Mouse (Mus musculus) gonadal fat pad, adult 2 months (tissue): ENCODE data around the gene Mrps17. TPM values are rescaled to one million over a fixed set of nuclear protein-coding genes. Genes with fewer than 3 reads are reported as not detected.
"Not testable (repeated sequence)": the region's sequence is repeated elsewhere in the genome, so short reads cannot be mapped to it uniquely, and the experiment has no call there.

Experiments used
- DNase-seq: peaks from one replicate; pipeline ENCODE4 v3.0.0-alpha.2; 2012; ENCODE audit warnings: low read depth
- polyA plus RNA-seq: library from polyadenylated mRNA; depleted of rRNA; stranded (reverse); fragments of >200 nt; gene quantifications from 2 replicates; pipeline ENCODE4 v1.2.3, GENCODE M21; 2012; rRNA removed

The Mrps17 gene
- 59.5 and 72.4 TPM in 2 replicates for polyA plus RNA-seq

DNA sequence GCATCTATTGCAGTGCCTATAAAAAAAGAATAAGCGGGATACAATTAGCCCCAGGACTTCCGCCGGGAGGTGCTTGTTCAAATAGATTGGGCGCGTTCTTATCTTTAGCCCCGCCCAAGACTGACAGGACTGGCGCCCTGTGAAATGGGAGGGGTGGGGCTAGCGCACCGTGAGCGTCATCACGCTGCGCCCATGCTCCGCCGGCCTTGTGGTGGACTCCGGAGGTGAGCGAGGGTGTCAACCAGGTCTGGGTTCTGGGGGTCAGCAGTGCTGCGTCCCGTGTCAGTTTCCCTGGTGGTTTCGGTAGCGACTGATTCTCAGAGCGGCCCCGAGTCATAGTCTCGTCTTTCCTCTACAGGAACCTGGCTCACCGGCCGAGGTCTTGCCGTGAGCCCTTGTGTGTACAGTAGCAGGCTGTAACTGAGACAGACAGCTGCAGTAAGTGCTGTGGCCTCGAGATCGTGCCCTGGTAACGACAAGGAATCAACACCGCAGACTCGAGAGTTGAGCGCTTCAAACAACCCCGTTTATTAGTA is at the start of gene Mrps17:
Mrps17 (plus strand) TSS at position 172 of the 536 bp plus-strand sequence.
- no peak for DNase-seq

- no peak for DNase-seq
Measured at GRCm38 (mm10) chr5:129666271-129666909, 48.9 kb upstream of the Mrps17 start.

- no peak for DNase-seq
Measured at GRCm38 (mm10) chr5:129667851-129668250, 47.4 kb upstream of the Mrps17 start.

- no peak for DNase-seq
Measured at GRCm38 (mm10) chr5:129669453-129670035, 45.8 kb upstream of the Mrps17 start.

DNA sequence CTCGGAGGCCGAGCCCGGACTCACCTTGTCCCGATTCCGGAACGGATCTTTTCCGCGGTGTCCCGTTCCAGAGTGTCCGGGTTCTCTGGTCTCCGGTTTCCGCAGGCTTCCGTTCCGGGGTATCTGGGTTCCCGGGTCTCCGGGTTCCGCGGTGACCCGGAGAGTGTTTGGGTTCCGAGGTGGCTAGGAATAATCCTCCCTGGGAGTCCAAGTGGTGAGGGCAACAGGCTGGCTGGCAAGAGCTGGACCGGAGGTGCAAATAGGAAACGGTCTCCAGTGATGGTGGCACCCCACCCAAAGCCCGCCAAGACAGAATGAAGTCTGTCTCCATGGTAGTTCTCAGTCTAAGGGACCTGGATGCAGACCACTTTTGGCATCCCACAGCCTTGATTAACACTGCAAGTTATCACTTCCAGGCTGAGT is 45.2 kb upstream of the Mrps17 start, which contains the start of gene Zfp11:
Zfp11 (minus strand) TSS at position 64 of the 423 bp plus-strand sequence.
- DNase-seq: no peak

- not testable (repeated sequence) for DNase-seq
Measured at GRCm38 (mm10) chr5:129685141-129685540, 30.2 kb upstream of the Mrps17 start.

DNA sequence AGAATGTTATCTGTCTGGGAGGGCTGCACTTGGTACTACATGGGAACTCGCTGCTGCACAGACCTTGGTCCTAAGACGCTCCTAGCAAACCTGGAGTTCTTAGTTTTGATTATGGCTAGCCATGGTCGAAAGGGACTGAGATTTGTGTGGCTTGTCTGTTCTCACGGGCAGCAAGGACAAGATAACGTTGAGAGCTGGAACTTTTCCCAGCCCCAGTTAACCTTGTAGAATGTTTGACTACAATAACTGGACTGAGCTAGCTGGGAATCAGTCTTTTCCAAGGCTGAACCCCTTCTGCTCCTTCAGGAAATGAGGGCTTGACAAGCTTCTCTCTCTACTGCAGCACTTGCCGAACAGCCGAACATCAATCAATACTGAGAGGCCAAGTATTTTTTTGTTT is 27.7 kb upstream of the Mrps17 start:
- no peak for DNase-seq

DNA sequence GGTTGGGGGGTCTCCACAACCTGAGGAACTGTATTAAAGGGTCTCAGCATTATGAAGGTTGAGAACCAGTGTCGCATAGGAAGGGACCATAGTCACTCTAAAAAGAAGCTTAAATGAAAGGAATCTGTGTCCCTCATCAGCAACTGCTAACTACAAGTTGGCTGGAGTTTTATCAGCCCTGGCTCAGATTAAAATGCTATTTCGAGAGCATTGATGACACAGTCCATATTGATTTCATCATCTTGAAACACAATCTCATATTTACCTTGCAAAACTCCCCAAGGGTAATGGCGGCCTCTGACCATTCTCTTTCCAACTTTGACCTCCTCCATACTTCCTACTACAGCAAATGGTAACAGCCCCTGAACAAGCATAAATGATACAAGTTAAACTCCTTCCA is 24.8 kb upstream of the Mrps17 start:
- DNase-seq: no peak

DNA sequence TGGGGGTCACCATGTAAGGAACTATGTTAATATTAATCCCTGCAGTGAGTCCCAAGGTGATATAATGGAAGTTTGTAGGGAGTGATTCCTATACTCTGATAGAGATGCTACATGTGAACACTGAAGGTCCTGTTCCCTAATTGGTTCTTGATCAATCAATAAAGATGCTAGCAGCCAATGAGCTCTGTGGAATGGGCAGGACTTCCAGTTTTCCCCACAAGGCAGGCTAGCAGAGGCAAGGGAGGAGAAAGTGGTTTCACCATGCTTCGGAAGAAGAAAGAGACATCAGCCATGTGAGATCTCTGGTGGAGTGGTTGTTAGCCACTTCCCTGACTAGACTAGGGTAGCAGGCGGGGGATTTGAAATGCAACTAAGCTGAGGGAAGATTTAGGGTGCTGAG is 14.8 kb upstream of the Mrps17 start:
- DNase-seq: no peak

- DNase-seq: no peak
Measured at GRCm38 (mm10) chr5:129701706-129702105, 13.6 kb upstream of the Mrps17 start.

GRCm38 (mm10) chr5:129703368-129703767 is 11.9 kb upstream of the Mrps17 start:
- no peak for DNase-seq

GRCm38 (mm10) chr5:129708412-129708811 is 6.9 kb upstream of the Mrps17 start, which contains the start of gene Sept14:
TSS of gene Sept14 (minus strand) at chr5:129708512.
- DNase-seq: no peak

- DNase-seq: no peak
Measured at GRCm38 (mm10) chr5:129717016-129717415, 1.7 kb downstream of the Mrps17 start.

DNA sequence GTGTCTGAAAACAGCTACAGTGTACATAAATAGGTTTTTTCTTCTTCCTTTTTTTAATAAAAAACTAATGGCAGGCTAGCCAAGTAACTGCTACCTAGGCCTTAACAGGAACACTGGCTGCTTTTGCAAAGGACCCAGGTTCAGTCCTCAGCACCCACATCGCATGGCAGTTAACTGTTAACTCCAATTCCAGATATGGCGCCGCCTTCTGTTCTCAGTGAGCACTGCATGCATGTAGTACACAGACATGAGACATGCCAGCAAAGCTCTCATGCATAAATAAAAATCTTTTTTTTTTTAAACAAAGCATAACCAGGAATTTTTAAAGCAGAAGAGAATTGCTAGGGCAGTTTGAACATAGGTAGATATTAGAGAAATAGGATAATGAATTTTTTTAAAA is 4.9 kb downstream of the Mrps17 start:
- no peak for DNase-seq

GRCm38 (mm10) chr5:129724268-129724667 is 9.0 kb downstream of the Mrps17 start:
- DNase-seq: no peak

- DNase-seq: no peak
Measured at GRCm38 (mm10) chr5:129724834-129725773, 9.8 kb downstream of the Mrps17 start, which contains the start of gene Nipsnap2. TSS of gene Nipsnap2 (plus strand) at chr5:129725063.

DNA sequence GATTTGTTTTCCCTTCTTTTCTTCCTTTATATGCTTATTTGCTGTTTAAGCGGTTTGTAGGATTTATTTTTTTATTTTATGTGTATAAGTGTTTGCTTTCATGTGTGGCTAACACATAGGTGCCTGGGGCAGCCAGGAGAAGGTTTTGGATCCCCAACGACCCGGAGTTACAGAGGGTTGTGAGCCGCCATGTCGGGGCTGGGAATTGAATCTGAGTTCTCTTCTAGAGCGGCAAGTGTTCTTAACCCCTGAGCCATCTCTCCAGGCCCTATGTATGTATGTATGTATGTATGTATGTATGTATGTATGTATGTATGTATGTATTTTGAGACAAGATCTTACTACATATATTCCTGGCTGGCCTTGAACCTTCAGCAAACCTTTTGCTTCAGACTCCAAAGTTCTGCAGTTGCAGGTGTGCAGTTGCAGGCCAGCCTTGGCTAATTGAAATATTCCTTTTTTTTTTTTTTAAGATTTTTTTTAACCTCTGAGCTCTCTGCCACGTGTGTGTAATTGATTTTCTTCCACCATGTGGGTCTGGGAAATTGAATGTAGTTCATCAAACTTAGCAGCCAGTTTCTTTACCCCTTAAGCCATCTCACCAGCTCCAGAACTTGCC is 10.6 kb downstream of the Mrps17 start:
- no peak for DNase-seq

GRCm38 (mm10) chr5:129726784-129727183 is 11.5 kb downstream of the Mrps17 start:
- no peak for DNase-seq

GRCm38 (mm10) chr5:129729286-129729685 is 14.0 kb downstream of the Mrps17 start:
- DNase-seq: no peak

DNA sequence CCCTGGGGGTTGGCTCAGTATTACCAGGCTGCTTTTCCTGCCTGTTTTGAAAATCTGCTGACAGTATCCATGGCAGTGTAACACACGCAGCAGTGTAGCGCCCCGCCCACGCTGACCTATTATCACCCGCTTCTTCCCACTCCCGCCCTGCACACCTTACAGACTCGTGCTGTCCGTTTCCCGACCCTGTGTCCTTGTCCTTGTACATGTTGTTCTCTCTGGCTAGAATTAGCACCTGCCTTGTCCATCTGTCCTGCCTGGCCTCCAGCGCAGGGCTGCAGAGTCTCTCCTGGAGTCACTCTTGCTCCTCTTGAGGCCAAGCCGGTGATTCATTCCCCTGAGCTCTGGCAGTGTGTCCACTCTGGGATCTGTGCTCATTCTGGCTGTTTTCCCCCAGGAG is 15.0 kb downstream of the Mrps17 start:
- no peak for DNase-seq

DNA sequence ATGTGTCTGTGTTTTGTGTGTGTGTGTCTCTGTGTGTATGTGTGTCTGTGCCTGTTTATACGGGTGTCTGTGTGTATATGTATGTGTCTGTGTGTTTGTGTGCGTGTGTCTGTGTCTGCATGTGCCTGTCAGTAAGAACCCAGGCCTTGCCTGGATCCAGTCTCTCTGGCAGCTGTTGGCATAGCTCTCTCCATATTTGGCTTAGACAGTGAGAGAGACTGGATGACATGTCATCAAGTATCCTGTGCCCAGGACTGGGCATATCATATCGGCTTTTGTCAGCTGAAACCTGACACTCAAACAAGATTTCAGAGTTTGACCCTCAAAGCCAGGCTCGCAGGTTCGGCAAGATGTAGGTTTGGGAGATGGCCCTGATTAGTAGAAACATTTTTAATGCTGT is 15.7 kb downstream of the Mrps17 start:
- DNase-seq: no peak

DNA sequence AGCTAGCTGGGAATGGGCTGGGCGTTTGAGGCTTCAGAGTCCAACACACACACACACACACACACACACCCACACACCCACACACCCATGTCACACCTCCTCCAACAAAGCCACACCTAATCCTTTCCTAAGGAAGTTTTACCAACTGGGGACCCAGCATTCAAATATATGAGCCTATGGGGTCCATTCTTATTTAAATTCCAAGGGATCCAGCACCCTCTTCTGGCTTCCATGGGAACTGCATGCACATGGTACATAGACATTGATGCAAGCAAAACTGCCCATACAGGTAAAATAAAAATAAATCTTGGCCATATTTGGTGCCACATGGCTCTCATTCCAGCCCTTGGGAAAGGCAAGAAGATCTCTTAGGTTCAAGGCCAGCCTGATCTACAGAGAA is 25.7 kb downstream of the Mrps17 start:
- no peak for DNase-seq
